Mouse (Mus musculus) kidney, adult 18-20 months (tissue): Measurements from ENCODE around the gene Tmem53.
A peak's percentile ranks its signal among the peaks of the same experiment; 100 is the strongest.

Experiments used
- DNase-seq: peaks from one replicate; pipeline ENCODE4 v3.0.0; 2021

Tmem53 gene

GRCm38 (mm10) chr4:117283271-117284191 lies 31.8 kb downstream of the Tmem53 start:
- no peak for DNase-seq

- no peak for DNase-seq
These were observed 32.6 kb downstream of the Tmem53 start for GRCm38 (mm10) chr4:117284363-117284762.

- no peak for DNase-seq
These were observed 36.7 kb downstream of the Tmem53 start for GRCm38 (mm10) chr4:117288277-117288926.

- DNase-seq: peak; percentile 87
These were observed 37.4 kb downstream of the Tmem53 start for GRCm38 (mm10) chr4:117288927-117289801.

- no peak for DNase-seq
These were observed 39.9 kb downstream of the Tmem53 start for GRCm38 (mm10) chr4:117291696-117292095.

GRCm38 (mm10) chr4:117296849-117297593 lies 45.3 kb downstream of the Tmem53 start:
- DNase-seq: no peak

GRCm38 (mm10) chr4:117297819-117298218 lies 46.1 kb downstream of the Tmem53 start:
- DNase-seq: no peak

GRCm38 (mm10) chr4:117299921-117300320 lies 48.2 kb downstream of the Tmem53 start:
- no peak for DNase-seq

- DNase-seq: no peak
These were observed 50.5 kb downstream of the Tmem53 start for GRCm38 (mm10) chr4:117302027-117302806.

GRCm38 (mm10) chr4:117303581-117304238 lies 52.0 kb downstream of the Tmem53 start:
- DNase-seq: no peak

- no peak for DNase-seq
These were observed 52.7 kb downstream of the Tmem53 start for GRCm38 (mm10) chr4:117304239-117305025.

GRCm38 (mm10) chr4:117305461-117305860 lies 53.7 kb downstream of the Tmem53 start:
- no peak for DNase-seq

- no peak for DNase-seq
These were observed 55.5 kb downstream of the Tmem53 start for GRCm38 (mm10) chr4:117307270-117307669.

GRCm38 (mm10) chr4:117309427-117309826 lies 57.7 kb downstream of the Tmem53 start:
- no peak for DNase-seq

- no peak for DNase-seq
These were observed 60.1 kb downstream of the Tmem53 start for GRCm38 (mm10) chr4:117311891-117312290.

- no peak for DNase-seq
These were observed 60.8 kb downstream of the Tmem53 start for GRCm38 (mm10) chr4:117312416-117313084.

GRCm38 (mm10) chr4:117313085-117313424 lies 61.3 kb downstream of the Tmem53 start:
- DNase-seq: no peak

GRCm38 (mm10) chr4:117314849-117315500 lies 63.2 kb downstream of the Tmem53 start:
- no peak for DNase-seq

- no peak for DNase-seq
These were observed 65.0 kb downstream of the Tmem53 start for GRCm38 (mm10) chr4:117316800-117317199.
